16 mouse cellular contexts compared by ENCODE assay signal in the genomic region with DNA sequence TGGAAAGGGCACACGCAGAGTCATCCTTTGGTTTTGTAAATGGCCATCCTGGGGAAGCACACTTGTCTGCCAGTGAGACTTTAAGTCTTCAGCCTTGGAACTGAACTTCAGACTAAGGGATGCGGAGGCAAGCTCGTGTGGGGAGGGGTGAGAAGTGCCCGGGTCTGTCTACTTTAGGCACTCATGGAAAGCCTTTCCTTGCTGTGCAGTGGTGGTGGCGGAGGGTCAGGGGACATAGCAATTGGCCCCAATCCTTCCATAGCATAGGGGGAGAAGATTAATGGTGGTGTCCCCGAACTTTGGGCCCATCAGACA. TPM values are rescaled to one million over a fixed set of nuclear protein-coding genes. Genes with fewer than 3 reads are reported as not detected.
DNase-seq lines count a peak whose midpoint lies in the region; ATAC-seq and TF ChIP-seq lines count a peak whose summit lies in the region.
"Had no signal": no experiment of that assay in that cellular context is flagged by ENCODE, and none has a peak within 500 bp of the region (broad histone marks: within the 10 kb centered on the region; RNA-seq: fewer than 3 reads in every experiment).

No protein-coding gene starts in this region.

- no peak overlapping the region for H3K27ac ChIP-seq in neural tube, embryonic 12.5 days
- no peak overlapping the region for H3K27ac ChIP-seq in hindbrain, embryonic 13.5 days
- H3K27ac ChIP-seq in olfactory bulb, adult 2 months (ENCODE audit: insufficient read depth, low read depth, low read length) = peak overlapping the region; percentile 54
- no peak overlapping the region for H3K27ac ChIP-seq in kidney, embryonic 16.5 days (ENCODE audit: low read length)
- H3K27ac ChIP-seq: heart, embryonic 13.5 days had no signal

- 45% methylated on average over 6 of the region's 6 CpGs for WGBS in neural tube, embryonic 12.5 days
- 51% methylated on average over 6 of the region's 6 CpGs for WGBS in hindbrain, embryonic 13.5 days
- WGBS in olfactory bulb, adult 2 months = 40% methylated on average over 6 of the region's 6 CpGs
- WGBS in kidney, embryonic 16.5 days = 46% methylated on average over 6 of the region's 6 CpGs

- TF ChIP-seq POLR2A in olfactory bulb, adult 2 months (IDR thresholded peaks at IDR 0.05; ENCODE audit: insufficient read depth, low read depth, low read length) = no peak

- ATAC-seq in neural tube, embryonic 12.5 days (ENCODE audit: low FRiP score, low read depth) = no peak
- no peak for ATAC-seq in hindbrain, embryonic 13.5 days (ENCODE audit: low FRiP score)
- ATAC-seq in kidney, embryonic 16.5 days (ENCODE audit: low FRiP score, low TSS enrichment) = no peak

- no peak for TF ChIP-seq CTCF in olfactory bulb, adult 2 months (IDR thresholded peaks at IDR 0.05; ENCODE audit: insufficient read depth, low read depth, low read length)

- no peaks in the 10 kb centered on the region for H3K9me3 ChIP-seq in neural tube, embryonic 12.5 days
- H3K9me3 ChIP-seq in hindbrain, embryonic 13.5 days = no peaks in the 10 kb centered on the region
- no peaks in the 10 kb centered on the region for H3K9me3 ChIP-seq in kidney, embryonic 16.5 days (ENCODE audit: low read length)
- H3K9me3 ChIP-seq: heart, embryonic 13.5 days had no signal

- peak; percentile 51 for DNase-seq in cerebellum, adult 11-12 months
- DNase-seq in cerebellum, postnatal 4 days (ENCODE audit: low spot score in 2 of 2) = no peak
- no peak for DNase-seq in neural tube, embryonic 10.5 days (ENCODE audit: extremely low spot score, low spot score)
- no peak for DNase-seq in heart, postnatal 36 days

- H3K36me3 ChIP-seq in neural tube, embryonic 12.5 days = no peaks in the 10 kb centered on the region
- H3K36me3 ChIP-seq in hindbrain, embryonic 13.5 days = no peaks in the 10 kb centered on the region
- no peaks in the 10 kb centered on the region for H3K36me3 ChIP-seq in kidney, embryonic 16.5 days (ENCODE audit: insufficient read depth, low read length)
- H3K36me3 ChIP-seq: G1E; heart, embryonic 13.5 days had no signal

- H3K9ac ChIP-seq in neural tube, embryonic 12.5 days = no peak overlapping the region
- peak overlapping the region; percentile 75 for H3K9ac ChIP-seq in hindbrain, embryonic 13.5 days
- no peak overlapping the region for H3K9ac ChIP-seq in kidney, embryonic 16.5 days (replicated peaks; ENCODE audit: low read length)
- H3K9ac ChIP-seq: heart, embryonic 13.5 days had no signal

- H3K4me2 ChIP-seq in neural tube, embryonic 12.5 days (replicated peaks) = peak overlapping the region; percentile 73
- H3K4me2 ChIP-seq in hindbrain, embryonic 13.5 days = peak overlapping the region; percentile 74
- H3K4me2 ChIP-seq in kidney, embryonic 16.5 days (replicated peaks; ENCODE audit: low read depth, low read length) = no peak overlapping the region
- H3K4me2 ChIP-seq: heart, embryonic 13.5 days had no signal

- peaks cover 25% of the 10 kb centered on the region for H3K27me3 ChIP-seq in neural tube, embryonic 12.5 days (replicated peaks)
- peaks cover 22% of the 10 kb centered on the region for H3K27me3 ChIP-seq in hindbrain, embryonic 13.5 days
- peaks cover 18% of the 10 kb centered on the region for H3K27me3 ChIP-seq in kidney, embryonic 16.5 days (ENCODE audit: insufficient read depth, low read length)

- H3K4me3 ChIP-seq in neural tube, embryonic 12.5 days = no peak overlapping the region
- H3K4me3 ChIP-seq in hindbrain, embryonic 13.5 days = peak overlapping the region; percentile 60
- H3K4me3 ChIP-seq in olfactory bulb, adult 2 months (ENCODE audit: insufficient read depth, low read depth, low read length) = peak overlapping the region; percentile 82
- no peak overlapping the region for H3K4me3 ChIP-seq in kidney, embryonic 16.5 days (ENCODE audit: low read length)
- H3K4me3 ChIP-seq: erythroblast, embryonic 14.5 days; heart, embryonic 13.5 days had no signal

- H3K4me1 ChIP-seq in neural tube, embryonic 12.5 days = peaks cover 4% of the 10 kb centered on the region
- H3K4me1 ChIP-seq in hindbrain, embryonic 13.5 days (replicated peaks) = peaks cover 35% of the 10 kb centered on the region
- peaks cover 9% of the 10 kb centered on the region for H3K4me1 ChIP-seq in olfactory bulb, adult 2 months (ENCODE audit: control insufficient read depth, insufficient read depth, low read length)
- H3K4me1 ChIP-seq in kidney, embryonic 16.5 days (ENCODE audit: insufficient read depth, low read length) = no peaks in the 10 kb centered on the region

- intact Hi-C loops in heart, postnatal 36 days (cut with DNase I) = no loop called here

RNA-seq across cellular contexts. Expression of a gene that starts 1.8 kb away (rescaled TPM):
- polyA plus RNA-seq in neural tube, embryonic 12.5 days (2016; fragmentation: Nextera tagmentation; extraction: Ambion mirVana) = 0.87 and 1.0 TPM in 2 replicates
- polyA plus RNA-seq in hindbrain, embryonic 13.5 days (2015; fragmentation: Nextera tagmentation; extraction: Ambion mirVana) = 2.1 and 3.1 TPM in 2 replicates
- polyA plus RNA-seq in olfactory bulb, adult 2 months (2012; ENCODE audit: insufficient read depth, insufficient read length, low replicate concordance, missing spikeins) = 88.3 TPM in 1 of 2 replicates, not detected in the other
- total RNA-seq in heart, postnatal 36 days (2021) = under 1 TPM in 1 of 2 experiments, not detected in 1; 0.05 TPM
- polyA plus RNA-seq in kidney, embryonic 16.5 days (2015; fragmentation: Nextera tagmentation; extraction: Ambion mirVana) = 0.03 TPM in 1 of 2 replicates, not detected in the other
- total RNA-seq: gastrocnemius, adult 8-10 months; neutrophil, adult 5-6 weeks had no signal
- polyA plus RNA-seq: erythroblast, embryonic 14.5 days; heart, embryonic 13.5 days; limb, embryonic 11.5 days; liver, embryonic 16.5 days; small intestine, adult 2 months had no signal

Comparison
In these comparisons a context has a peak if more than half of its experiments do, and no peak if none do; other contexts are left out.
1. H3K4me3 ChIP-seq: peak in hindbrain, embryonic 13.5 days (single experiment) and olfactory bulb, adult 2 months (single experiment); none in neural tube, embryonic 12.5 days (single experiment) and kidney, embryonic 16.5 days (single experiment).